Mouse (Mus musculus) bone marrow, adult 2 months (tissue): ENCODE measurements around the gene Agrp. TPM values are rescaled to one million over a fixed set of nuclear protein-coding genes. Genes with fewer than 3 reads are reported as not detected.
A peak's percentile ranks its signal among the peaks of the same experiment; 100 is the strongest.

Experiments used
- H3K27ac ChIP-seq: fragments of 200-500 bp; 2 replicates; pipeline ENCODE4 v1.5.1; 2012; ENCODE audit warnings: low read depth, mild to moderate bottlenecking, control low read depth, inconsistent platforms, low read length; ENCODE audit not compliant: control insufficient read depth, poor library complexity, insufficient read depth
- H3K4me1 ChIP-seq: fragments of 200-500 bp; 2 replicates; pipeline ENCODE4 v1.6.1; 2011; ENCODE audit warnings: low read length; ENCODE audit not compliant: control insufficient read depth, insufficient read depth
- H3K4me3 ChIP-seq: fragments of 200-500 bp; replicated peaks from 2 replicates; pipeline ENCODE3; 2011; ENCODE audit warnings: mild to moderate bottlenecking, low read depth, low read length, control low read depth; ENCODE audit not compliant: control insufficient read depth
- CTCF ChIP-seq: fragments of 200-500 bp; IDR thresholded peaks from 2 replicates; pipeline ENCODE4 v1.5.1; 2011; ENCODE audit warnings: low read length, control low read depth; ENCODE audit not compliant: control insufficient read depth, insufficient read depth
- POLR2A ChIP-seq: fragments of 200-500 bp; IDR thresholded peaks from 2 replicates; pipeline ENCODE4 v1.6.1; 2011; ENCODE audit warnings: low read depth, mild to moderate bottlenecking, control low read depth, low read length, borderline replicate concordance; ENCODE audit not compliant: control insufficient read depth
- WGBS: fragments of 180-500 bp; shearing (Covaris S2); methylation state at CpG from one replicate; pipeline ENCODE4 v1.1.7; 2018; 5-methylcytosine and 5-hydroxymethylcytosine counted together
- polyA plus RNA-seq: library from polyadenylated mRNA; stranded (reverse); fragments of >200 nt; gene quantifications from 2 replicates; pipeline ENCODE4 v1.2.4, GENCODE M21; 2011; ENCODE audit warnings: low replicate concordance; ENCODE audit not compliant: missing spikeins, insufficient read depth, insufficient read length

The Agrp gene
- polyA plus RNA-seq, 1 experiment: not detected

DNA sequence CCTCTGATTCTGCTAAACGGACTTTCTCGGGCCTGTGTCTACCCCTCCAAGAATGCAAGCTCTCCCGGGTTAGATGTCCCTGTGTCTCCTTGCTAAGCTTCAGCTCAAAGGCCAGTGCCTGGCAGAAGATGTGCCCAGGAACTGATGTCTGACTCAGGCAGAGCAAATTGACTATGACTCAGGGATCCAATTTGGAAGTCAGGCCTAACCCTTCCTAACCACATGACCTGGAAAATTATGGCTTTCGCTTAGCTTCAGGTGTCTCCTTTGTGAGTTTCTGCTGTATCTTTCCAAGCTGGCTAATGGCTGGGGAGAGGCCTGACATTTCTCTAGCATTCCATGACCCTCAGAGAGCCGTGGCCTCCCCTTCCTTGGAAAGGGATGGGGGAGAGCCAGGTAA lies 35.9 kb downstream of the Agrp start:
- WGBS: 85% methylated on average over 5 of the region's 5 CpGs
- no peak overlapping the region for H3K27ac ChIP-seq
- no peak overlapping the region for H3K4me3 ChIP-seq
- TF ChIP-seq POLR2A (no peak), CTCF (no peak)
- peaks cover 2% of the 10 kb centered on the region; the same call in 1 of the 2 replicates for H3K4me1 ChIP-seq

DNA sequence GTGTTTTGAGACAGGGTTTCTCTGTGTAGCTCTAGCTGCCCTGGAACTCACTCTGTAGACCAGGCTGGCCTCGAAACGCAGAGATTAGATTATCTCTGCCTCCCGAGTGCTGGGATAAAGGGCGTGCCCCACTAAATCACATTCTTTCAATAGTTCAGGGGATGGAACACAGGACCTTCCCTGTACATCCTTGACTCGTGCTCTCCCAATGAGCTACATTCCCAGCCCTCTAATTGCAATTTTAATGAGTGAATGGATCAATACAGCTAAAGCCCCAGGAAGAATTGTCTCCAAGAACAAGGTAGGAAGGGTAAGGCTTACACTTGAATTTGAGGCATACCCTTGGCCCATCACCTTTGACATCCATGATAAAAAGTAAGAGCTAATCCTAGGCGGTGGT lies 38.4 kb downstream of the Agrp start:
- no peak overlapping the region for H3K27ac ChIP-seq
- TF ChIP-seq POLR2A (no peak), CTCF (no peak)
- H3K4me1 ChIP-seq: no peaks in the 10 kb centered on the region; the same call in 1 of the 2 replicates
- 75% methylated on average over 6 of the region's 6 CpGs for WGBS
- H3K4me3 ChIP-seq: no peak overlapping the region

DNA sequence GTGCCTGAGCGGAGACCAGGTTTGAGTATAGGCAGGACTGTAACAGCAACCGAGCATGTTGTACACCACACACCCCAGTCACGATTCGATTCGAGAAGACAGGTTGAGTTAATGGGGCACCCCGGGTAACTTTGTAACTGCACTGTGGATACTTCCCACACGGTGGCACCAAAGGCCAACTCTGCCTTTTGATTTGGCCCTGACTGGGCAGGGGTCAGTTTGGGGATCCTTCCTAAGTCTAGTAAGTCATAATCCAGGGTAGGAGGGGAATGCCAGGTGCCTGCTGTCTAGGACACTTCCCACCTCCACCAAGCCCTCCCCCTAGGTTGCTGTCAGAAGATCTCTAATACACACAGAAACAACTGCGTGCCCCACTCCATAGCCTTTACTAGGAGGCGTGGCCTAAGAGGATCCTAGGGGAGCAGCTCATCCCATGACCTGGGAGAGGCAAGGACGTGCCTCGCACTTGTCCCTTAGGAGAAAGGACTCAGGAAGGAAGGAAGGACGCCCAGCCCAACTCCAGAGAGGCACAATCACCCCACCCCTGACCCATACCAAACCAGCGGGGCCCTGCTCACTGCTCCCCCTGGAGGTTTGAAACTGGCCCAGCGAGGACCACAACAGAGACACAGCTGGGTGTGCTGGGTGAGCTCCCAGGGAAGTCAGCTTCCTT lies 40.7 kb downstream of the Agrp start:
- 2% methylated on average over 14 of the region's 14 CpGs for WGBS
- peak; percentile 89 for TF ChIP-seq CTCF
- no peak for TF ChIP-seq POLR2A
- Histone ChIP-seq H3K27ac (no peak overlapping the region), H3K4me1 (no peaks in the 10 kb centered on the region; the same call in 1 of the 2 replicates), H3K4me3 (peak overlapping the region; percentile 63)

DNA sequence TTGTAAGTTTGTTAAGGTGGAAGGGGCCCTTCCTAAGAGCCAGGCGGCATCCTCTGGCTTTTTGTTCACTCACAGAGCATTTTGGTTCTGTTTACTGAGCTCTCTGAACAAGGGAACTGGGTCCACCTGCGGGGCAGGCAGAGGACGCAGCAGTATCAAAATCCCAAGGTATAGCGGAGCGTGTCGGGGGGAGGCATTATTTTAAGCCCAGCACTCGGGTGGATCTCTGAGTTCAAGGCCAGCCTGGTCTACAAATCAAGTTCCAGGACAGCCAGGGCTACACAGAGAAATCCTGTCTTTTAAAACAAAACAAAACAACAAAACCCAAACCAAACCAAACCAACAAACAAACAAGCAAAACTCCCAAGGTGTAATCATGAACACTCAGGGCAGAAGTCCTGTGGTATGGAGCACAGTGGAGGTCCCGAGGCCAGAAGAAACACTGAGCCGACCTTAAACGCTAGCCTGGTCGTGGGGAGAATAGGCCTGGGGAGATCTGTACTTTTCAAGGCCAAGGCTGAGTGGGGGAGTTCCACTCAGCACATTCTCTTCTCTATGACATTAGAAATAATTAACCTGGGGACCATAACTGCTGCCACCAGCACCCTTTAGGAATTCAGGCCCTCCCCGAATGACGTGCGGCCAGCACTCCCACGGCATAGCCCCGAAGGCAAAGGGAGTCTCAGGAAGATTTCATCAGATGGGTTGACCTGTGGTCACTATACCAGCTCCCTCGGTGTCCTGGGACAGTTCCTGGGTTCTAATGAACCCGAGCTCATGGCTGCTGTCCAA lies 42.5 kb downstream of the Agrp start:
- Histone ChIP-seq H3K4me3 (no peak overlapping the region), H3K4me1 (no peaks in the 10 kb centered on the region; the same call in 1 of the 2 replicates), H3K27ac (no peak overlapping the region)
- WGBS: 81% methylated on average over 18 of the region's 18 CpGs
- no peak for TF ChIP-seq CTCF

DNA sequence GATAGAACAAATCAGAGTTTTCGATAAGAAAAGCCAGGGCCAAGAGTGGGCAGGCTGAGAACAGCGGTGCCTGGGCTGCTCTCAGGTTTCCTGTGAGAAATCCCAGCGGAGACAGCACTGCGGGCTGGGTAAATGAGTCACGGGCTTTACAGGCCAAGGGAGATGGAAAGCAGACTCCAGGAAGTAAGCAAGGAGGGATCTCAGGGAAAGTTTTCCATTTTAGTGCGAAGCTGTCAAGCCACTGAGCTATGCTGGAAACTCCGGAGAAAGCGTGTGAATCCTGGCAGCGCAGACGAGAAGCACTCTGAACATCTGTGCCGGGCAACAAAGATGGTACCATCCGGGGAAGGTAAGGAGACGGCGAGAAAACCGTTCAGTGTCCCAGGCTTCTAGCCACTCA lies 43.3 kb downstream of the Agrp start:
- Histone ChIP-seq H3K27ac (no peak overlapping the region), H3K4me3 (no peak overlapping the region), H3K4me1 (no peaks in the 10 kb centered on the region; the same call in 1 of the 2 replicates)
- 76% methylated on average over 15 of the region's 15 CpGs for WGBS
- TF ChIP-seq CTCF: no peak
- TF ChIP-seq POLR2A: no peak

DNA sequence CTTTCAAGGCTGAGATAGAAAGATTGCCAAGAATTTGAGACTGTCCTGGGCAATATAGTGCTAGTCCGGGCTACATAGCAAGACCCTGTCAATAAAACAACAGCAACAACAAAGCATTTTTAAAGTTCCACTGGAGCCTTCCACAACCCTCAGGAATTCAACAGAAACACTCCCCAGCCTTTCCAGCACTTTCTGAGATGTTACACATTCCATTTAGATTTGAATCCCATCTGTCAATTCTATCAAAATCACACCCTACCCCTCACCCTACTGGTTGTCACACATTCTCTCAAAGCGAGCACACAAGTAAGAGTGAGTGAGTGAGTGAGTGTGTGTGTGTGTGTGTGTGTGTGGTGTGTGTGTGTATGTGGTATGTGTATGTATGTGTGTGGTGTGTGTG lies 44.8 kb downstream of the Agrp start:
- no peak for TF ChIP-seq CTCF
- TF ChIP-seq POLR2A: no peak
- Histone ChIP-seq H3K27ac (no peak overlapping the region), H3K4me1 (no peaks in the 10 kb centered on the region; the same call in 1 of the 2 replicates), H3K4me3 (no peak overlapping the region)
- 78% methylated on average over 2 of the region's 2 CpGs for WGBS

DNA sequence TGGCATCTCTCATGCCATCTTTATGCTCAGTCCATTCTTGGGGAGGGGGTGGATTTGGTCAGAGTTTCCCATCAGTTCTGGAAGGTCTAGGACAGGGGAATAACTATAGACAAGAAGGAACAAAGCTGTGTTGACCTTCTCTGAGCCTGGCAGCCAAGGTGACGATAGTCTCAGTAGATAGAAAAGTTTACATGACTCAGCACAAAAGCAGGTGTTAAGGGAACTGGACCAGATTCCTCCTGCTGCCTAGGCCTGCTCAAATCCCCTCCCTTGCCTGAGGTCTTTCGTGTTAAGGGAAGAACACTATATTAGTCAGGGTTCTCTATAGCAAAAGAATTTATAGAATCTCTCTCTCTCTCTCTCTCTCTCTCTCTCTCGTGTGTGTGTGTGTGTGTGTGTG lies 57.5 kb downstream of the Agrp start:
- H3K27ac ChIP-seq: no peak overlapping the region
- H3K4me3 ChIP-seq: no peak overlapping the region
- H3K4me1 ChIP-seq: no peaks in the 10 kb centered on the region
- WGBS: 30% methylated on average over 3 of the region's 3 CpGs
- TF ChIP-seq CTCF (no peak), POLR2A (no peak)

DNA sequence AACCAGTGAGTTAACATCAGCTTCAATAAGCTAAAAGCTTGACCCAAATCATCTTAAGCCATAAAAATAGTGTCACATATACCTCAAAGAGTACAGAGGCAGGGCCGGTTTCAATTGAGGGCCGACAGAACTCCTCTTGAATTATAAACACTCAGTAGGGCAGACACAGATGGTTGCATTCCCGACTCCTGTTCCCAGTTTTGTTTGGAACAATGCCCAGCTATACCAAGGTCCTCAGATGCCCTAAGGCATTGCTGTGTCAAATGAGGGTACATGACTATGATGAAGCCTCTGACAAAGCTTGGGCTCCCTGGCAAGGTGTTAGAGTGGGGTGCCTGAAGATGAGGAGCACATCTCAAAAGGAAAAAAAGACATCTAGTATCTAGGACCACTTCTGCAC lies 61.7 kb downstream of the Agrp start:
- Histone ChIP-seq H3K4me3 (no peak overlapping the region), H3K27ac (no peak overlapping the region), H3K4me1 (no peaks in the 10 kb centered on the region)
- TF ChIP-seq CTCF (no peak), POLR2A (no peak)
- WGBS: 85% methylated on average over 3 of the region's 3 CpGs
